Mouse (Mus musculus) layer of hippocampus, adult 11-12 months (tissue): ENCODE data around the gene Aff3.

Source experiments
- DNase-seq: peaks from one replicate; pipeline ENCODE4 v3.0.0; 2022; ENCODE audit warnings: low spot score

Aff3 gene

GRCm38 (mm10) chr1:38389576-38389975 lies 275.2 kb downstream of the Aff3 start:
- DNase-seq, result no peak

GRCm38 (mm10) chr1:38388466-38388865 lies 276.3 kb downstream of the Aff3 start:
- no peak for DNase-seq

GRCm38 (mm10) chr1:38387438-38387837 lies 277.3 kb downstream of the Aff3 start:
- DNase-seq, result no peak

- DNase-seq, result no peak
Measured at GRCm38 (mm10) chr1:38384457-38385121, 280.2 kb downstream of the Aff3 start.

GRCm38 (mm10) chr1:38384010-38384409 lies 280.7 kb downstream of the Aff3 start:
- DNase-seq, result no peak

- no peak for DNase-seq
Measured at GRCm38 (mm10) chr1:38382683-38383082, 282.1 kb downstream of the Aff3 start.

- DNase-seq, result no peak
Measured at GRCm38 (mm10) chr1:38377930-38378329, 286.8 kb downstream of the Aff3 start.

GRCm38 (mm10) chr1:38369166-38369565 lies 295.6 kb downstream of the Aff3 start:
- no peak for DNase-seq

GRCm38 (mm10) chr1:38368081-38368689 lies 296.6 kb downstream of the Aff3 start:
- DNase-seq, result no peak

- DNase-seq, result no peak
Measured at GRCm38 (mm10) chr1:38367404-38368080, 297.2 kb downstream of the Aff3 start.

GRCm38 (mm10) chr1:38363856-38364255 lies 300.9 kb downstream of the Aff3 start:
- DNase-seq, result no peak

- DNase-seq, result no peak
Measured at GRCm38 (mm10) chr1:38362275-38362674, 302.5 kb downstream of the Aff3 start.

GRCm38 (mm10) chr1:38358797-38359349 lies 305.9 kb downstream of the Aff3 start:
- peak; percentile 61 for DNase-seq

GRCm38 (mm10) chr1:38357933-38358796 lies 306.6 kb downstream of the Aff3 start:
- no peak for DNase-seq

GRCm38 (mm10) chr1:38354585-38354984 lies 310.2 kb downstream of the Aff3 start:
- no peak for DNase-seq

- DNase-seq, result no peak
Measured at GRCm38 (mm10) chr1:38347346-38347745, 317.4 kb downstream of the Aff3 start.

- peak; percentile 41 for DNase-seq
Measured at GRCm38 (mm10) chr1:38334206-38334605, 330.5 kb downstream of the Aff3 start.

- DNase-seq, result no peak
Measured at GRCm38 (mm10) chr1:38332919-38333318, 331.8 kb downstream of the Aff3 start.

GRCm38 (mm10) chr1:38324206-38324605 lies 340.5 kb downstream of the Aff3 start:
- no peak for DNase-seq

- no peak for DNase-seq
Measured at GRCm38 (mm10) chr1:38321861-38322260, 342.9 kb downstream of the Aff3 start.

- DNase-seq, result no peak
Measured at GRCm38 (mm10) chr1:38320971-38321305, 343.8 kb downstream of the Aff3 start.
